Mouse (Mus musculus): ENCODE results near the gene Cpox. TPM values are rescaled to one million over a fixed set of nuclear protein-coding genes. Genes with fewer than 3 reads are reported as not detected.

Gene Cpox
- total RNA-seq, 4 experiments from 2014 or later, result 20.3 to 28.0 (median 21.7) TPM

DNA sequence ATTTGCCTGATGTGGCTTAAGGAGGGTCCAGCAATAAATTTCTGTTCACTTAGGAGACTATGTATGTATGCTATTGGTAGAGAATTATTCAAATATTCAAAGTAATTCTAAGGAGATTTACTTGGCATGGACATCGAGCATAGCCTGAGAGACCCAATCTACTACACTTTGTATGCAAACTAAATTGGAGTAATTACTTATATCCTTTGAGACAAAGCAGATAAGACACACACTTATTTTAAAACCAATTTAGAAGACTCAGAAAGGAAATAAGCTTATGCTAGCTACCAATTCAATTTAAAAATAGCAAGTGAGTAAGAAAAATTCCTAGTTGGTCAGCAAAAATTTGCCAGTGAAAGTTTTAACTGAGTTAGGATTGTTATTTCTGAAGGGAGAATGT, 93.0 kb downstream of the Cpox start, which contains the start of gene Olfr172:
Gene Olfr172 (minus strand): TSS at position 101 of the 400 bp plus-strand sequence.
- DNase-seq, result no peak

Small RNA genes within 50 kb of the gene (microRNA-seq; reads per million reads assigned to microRNA genes)
- 0 reads per million in 2 experiments for gene Gm27564

Other genes starting within 250 kb of the Cpox start
- gene St3gal6, start 146.0 kb upstream of the Cpox start, total RNA-seq (2022), result 10 to 100 TPM; 13.6 to 30.8 (median 17.8) TPM
- gene Gm813, start 53.3 kb upstream of the Cpox start, total RNA-seq (2022), result not detected
- not detected for gene E330017A01Rik, start 31.6 kb upstream of the Cpox start, total RNA-seq (2022)
- not detected for gene Gpr15, start 48.8 kb downstream of the Cpox start, total RNA-seq (2022)
- gene Cldnd1, start 57.6 kb downstream of the Cpox start, total RNA-seq (2022), result 10 to 100 TPM; 47.0 to 70.2 (median 58.4) TPM
- not detected for gene Olfr172, start 92.9 kb downstream of the Cpox start, total RNA-seq (2022)
- not detected for gene Olfr173, start 130.0 kb downstream of the Cpox start, total RNA-seq (2022)
- not detected for gene Olfr175-ps1, start 156.5 kb downstream of the Cpox start, total RNA-seq (2022)
- gene Olfr177, start 204.5 kb downstream of the Cpox start, total RNA-seq (2022), result not detected
- not detected for gene Olfr178, start 221.8 kb downstream of the Cpox start, total RNA-seq (2022)

Measured in adrenal gland, adult 8-10 months (tissue).